Mouse (Mus musculus) megakaryocyte progenitor cell, adult 5-6 weeks (primary cell): Measurements from ENCODE around the gene Kcnn1. TPM values are rescaled to one million over a fixed set of nuclear protein-coding genes. Genes with fewer than 3 reads are reported as not detected.

ENCODE experiments used
- ATAC-seq: replicated peaks from 2 replicates; pipeline ENCODE4 v1.8.0; 2016; ENCODE audit warnings: mild to moderate bottlenecking, moderate TSS enrichment, inconsistent platforms; ENCODE audit not compliant: poor library complexity
- total RNA-seq, 2 experiments: library from RNA; stranded (forward) in 1 of 2; stranded (reverse) in 1 of 2; fragments of 157-497, 149-512 nt in 1 of 2; fragments of 200-1000 nt in 1 of 2; gene quantifications; 2 replicates each; pipeline versions ENCODE4 v1.2.3 to v1.2.4; 2015 to 2017

The Kcnn1 gene
- total RNA-seq, 2 experiments from 2014 or later = 0.42 to 0.92 TPM

GRCm38 (mm10) chr8:70868559-70869198 is 5.6 kb upstream of the Kcnn1 start:
- peak; percentile 40 for ATAC-seq

GRCm38 (mm10) chr8:70866566-70866965 is 3.5 kb upstream of the Kcnn1 start:
- ATAC-seq = no peak

GRCm38 (mm10) chr8:70866001-70866520 is 3.0 kb upstream of the Kcnn1 start:
- ATAC-seq = no peak

GRCm38 (mm10) chr8:70865350-70866000 is 2.4 kb upstream of the Kcnn1 start:
- peak; percentile 71 for ATAC-seq

DNA sequence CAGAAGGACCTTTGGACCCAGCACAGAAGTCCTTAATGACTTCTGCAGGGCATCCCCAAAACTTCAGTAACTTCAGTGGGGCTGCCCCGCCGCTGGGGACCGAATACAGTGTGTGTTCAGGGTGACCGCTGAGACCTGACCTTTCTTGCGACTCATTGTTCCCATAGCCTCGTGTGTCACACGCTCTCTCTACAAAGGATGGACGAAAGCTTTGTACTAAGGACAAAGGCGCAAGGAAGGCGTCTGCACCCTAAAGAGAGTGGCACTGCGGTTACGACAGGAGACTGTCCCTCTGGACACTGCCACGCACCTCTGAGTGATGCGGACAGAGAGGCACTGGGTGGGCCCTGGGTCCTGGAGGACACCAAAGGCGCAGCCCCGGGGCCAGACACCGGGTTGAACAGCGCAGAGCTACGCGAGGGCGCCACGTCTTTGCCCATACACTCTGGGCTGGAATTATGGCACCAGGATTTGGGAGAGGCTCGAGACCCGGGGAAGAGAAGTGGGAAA is 1.7 kb upstream of the Kcnn1 start:
- no peak for ATAC-seq

- no peak for ATAC-seq
Measured at GRCm38 (mm10) chr8:70863956-70864711, 1.1 kb upstream of the Kcnn1 start.

DNA sequence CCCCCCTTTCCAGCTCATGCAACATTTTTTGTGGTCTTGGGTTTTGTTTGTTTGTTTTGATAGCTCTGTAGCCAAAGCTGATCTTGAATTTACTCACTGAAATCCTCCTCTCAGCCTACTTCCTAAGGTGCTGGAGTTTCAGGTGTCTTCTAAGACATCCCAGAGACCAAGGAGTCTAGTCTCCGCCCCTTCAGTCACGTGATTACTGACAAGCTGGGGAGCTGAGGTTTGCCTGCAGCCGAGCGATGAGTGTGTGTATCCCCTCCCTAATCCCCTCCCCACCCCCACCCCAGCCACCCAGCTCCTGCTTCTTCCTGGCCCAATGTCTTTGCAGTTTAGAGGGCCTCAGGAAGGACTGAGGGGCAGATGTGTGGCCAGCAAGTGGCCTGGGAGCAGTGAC is 5.5 kb downstream of the Kcnn1 start:
- no peak for ATAC-seq

DNA sequence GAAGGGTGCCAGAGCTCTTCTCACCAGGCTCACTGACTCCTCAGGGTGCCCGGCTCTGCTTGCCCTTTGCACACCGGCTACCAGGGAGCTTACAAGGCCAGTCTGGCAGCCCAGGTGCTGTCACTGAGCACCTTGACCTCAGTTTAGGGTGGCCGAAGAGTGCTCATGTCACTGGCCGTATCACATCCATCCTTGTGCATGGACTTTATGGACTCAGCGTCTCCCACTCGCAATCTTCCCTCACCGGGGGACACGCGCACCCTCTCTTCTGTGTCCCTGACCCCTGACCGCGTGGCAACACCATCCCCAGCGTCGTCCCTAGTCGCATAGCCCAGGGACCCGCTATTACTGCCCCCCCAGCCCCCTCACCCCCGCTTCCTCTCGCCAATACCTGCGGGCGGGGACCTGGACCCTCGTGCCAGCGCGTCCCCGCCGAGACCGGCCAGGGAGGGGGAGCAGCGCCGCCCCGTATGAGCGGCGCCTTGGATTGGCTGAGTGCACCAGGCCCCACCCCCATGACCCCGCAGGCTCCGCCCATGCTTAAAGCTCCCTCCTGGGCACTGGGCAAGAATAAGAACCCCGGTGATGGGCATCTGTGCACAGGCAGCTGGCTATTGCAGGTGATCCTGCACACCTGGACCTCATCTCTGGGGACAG is 6.4 kb downstream of the Kcnn1 start:
- peak; percentile 81 for ATAC-seq

- ATAC-seq = no peak
Measured at GRCm38 (mm10) chr8:70856028-70856427, 7.0 kb downstream of the Kcnn1 start.

GRCm38 (mm10) chr8:70853863-70854262 is 9.2 kb downstream of the Kcnn1 start:
- ATAC-seq = peak; percentile 85

DNA sequence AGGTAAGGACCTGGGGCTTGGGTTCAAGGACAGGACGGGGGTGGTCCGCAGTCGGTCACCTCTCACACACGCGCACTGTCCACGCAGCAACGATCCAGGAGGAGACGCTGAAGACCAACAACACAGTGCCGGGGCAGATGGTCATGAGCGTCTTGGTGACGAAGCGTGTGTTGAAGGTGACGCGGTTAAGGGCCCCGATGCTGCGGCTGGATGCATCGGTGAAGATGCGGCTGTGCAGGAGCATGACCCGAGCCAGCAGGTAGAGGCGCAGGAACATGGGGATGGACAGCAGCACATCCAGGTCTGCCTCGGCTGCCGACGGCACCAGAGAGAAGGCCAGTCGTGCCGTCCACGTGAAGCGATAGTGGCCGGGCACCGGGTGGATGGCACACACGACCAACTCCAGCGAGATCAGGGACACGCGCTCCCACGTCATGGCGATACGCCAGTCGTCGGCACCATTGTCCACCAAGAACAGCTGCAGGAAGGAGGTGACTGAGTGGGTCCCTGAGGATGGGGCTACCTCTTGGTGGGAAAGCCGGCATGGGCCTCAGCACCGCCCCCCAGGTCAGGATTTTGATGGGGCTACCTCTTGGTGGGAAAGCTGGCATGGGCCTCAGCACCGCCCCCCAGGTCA is 10.3 kb downstream of the Kcnn1 start:
- no peak for ATAC-seq

GRCm38 (mm10) chr8:70851837-70852236 is 11.2 kb downstream of the Kcnn1 start:
- no peak for ATAC-seq

- ATAC-seq = no peak
Measured at GRCm38 (mm10) chr8:70850947-70851346, 12.1 kb downstream of the Kcnn1 start.

- no peak for ATAC-seq
Measured at GRCm38 (mm10) chr8:70850132-70850845, 12.8 kb downstream of the Kcnn1 start.

DNA sequence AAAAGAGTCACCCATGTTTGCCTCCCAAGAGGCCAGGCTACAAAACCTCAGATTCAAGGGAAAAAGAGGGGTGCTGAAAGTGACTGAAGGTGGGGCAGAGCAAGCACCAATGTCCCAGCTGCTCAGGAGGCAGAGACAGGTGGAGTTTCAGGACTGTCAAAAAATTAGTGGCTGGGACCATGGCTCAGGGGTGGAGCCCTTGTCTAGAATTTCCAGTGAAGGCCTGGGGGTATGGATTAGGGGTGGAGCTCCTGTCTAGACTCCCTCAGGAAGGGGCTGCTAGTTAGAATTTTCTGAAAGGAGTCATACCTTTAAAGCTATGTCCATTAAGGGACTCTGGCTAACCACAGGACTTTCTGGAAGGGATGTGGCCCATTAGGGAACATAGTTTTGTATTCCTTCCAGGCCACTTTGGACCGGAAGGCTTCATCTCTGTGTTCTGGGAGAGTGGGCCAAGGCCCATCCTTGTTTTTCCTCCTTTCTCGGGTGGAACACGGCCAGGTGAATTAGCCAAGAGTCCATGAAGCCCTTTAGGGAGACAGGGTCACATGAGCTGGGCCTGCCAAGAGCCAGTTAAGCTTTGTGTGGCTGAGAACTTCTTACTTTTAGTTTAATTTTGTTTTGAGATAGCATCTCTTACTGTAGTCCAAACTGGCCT is 13.6 kb downstream of the Kcnn1 start:
- no peak for ATAC-seq

GRCm38 (mm10) chr8:70846371-70847154 is 16.5 kb downstream of the Kcnn1 start:
- ATAC-seq = peak; percentile 51

DNA sequence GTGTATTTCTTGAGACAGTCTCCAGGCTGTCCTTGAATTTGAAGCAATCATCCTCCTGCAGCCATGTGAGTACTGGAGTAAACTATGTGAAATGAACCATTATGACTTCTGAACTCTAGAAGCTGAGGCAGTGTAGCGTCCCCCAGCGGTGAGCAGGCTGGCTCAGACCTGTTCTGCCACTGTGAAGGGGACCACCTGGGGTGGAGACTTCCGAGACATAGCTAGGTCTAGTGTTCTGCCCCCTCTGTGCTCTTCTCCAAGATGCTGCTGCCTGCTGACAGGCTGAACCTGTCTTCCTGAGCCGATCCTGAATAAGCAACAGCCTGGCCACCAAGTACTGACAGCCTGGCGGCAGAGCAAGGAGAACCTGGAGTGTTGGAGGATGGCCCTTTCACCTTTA is 17.9 kb downstream of the Kcnn1 start:
- ATAC-seq = no peak

- ATAC-seq = peak; percentile 49
Measured at GRCm38 (mm10) chr8:70844523-70844922, 18.5 kb downstream of the Kcnn1 start.

DNA sequence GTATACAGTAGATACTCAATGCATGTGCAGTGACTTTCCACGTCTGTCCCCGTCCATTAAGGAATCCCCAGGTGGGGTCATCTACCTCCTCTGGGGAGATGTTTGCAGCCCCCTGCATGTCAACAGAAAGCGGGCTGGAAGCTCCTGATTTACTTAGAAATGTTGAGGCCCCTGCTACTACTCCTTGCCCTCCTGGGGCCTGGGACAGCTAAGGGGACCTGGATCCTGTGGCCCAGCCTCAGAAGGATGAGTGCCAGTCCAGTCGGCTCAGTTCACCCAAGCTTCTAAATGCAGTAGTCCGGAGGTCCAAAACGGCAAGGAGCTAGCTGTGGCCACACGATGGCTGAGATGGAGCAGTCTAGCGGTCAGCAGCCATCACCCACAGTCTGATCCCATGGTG is 19.1 kb downstream of the Kcnn1 start:
- ATAC-seq = no peak
